9 mouse cellular contexts compared by ENCODE assay signal in the genomic region with DNA sequence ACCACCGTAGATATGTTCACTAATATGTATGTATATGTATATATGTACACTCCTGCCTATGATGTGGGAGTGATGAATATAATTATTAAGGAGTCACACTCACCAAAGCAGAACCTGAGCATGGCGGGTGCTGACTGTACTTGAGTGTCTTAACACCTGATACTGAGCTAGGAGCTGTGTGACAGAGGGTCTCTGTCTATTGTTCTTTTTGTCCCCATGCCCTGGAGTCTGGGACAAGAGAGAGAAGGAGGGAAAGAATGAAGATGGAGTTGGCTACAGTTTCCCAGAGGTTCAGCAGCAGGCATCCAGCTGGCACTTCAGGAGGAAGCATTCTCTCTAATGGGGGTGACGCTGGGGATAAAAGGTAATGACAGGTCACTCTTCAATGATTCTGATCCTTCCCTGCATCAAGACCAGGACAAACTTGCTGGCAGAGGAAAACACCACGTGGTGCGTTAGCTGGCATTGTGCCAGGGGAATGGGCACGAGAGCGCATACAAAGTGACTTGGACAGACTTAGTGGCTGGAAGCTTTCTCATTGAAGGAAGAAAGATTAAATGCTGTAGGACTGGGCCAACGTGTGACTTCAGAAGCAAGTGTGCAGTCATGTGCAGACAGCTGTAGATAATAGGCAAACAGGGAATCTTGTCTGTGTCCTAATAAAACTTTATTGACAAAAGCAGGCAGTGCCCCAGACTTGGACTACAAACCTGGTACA.
DNase-seq lines count a peak whose midpoint lies in the region; ATAC-seq and TF ChIP-seq lines count a peak whose summit lies in the region.
"Had no signal": no experiment of that assay in that cellular context is flagged by ENCODE, and none has a peak within 500 bp of the region (broad histone marks: within the 10 kb centered on the region; RNA-seq: fewer than 3 reads in every experiment).

No protein-coding gene starts in this region.

- H3K9me3 ChIP-seq in lung, postnatal 0 days (ENCODE audit: low read length): no peaks in the 10 kb centered on the region
- H3K9me3 ChIP-seq in heart, embryonic 16.5 days (replicated peaks; ENCODE audit: control insufficient read depth, low read length): no peaks in the 10 kb centered on the region
- no peaks in the 10 kb centered on the region for H3K9me3 ChIP-seq in kidney, embryonic 15.5 days (replicated peaks)
- no peaks in the 10 kb centered on the region for H3K9me3 ChIP-seq in intestine, embryonic 16.5 days (ENCODE audit: control insufficient read depth, low read length)
- H3K9me3 ChIP-seq: limb, embryonic 12.5 days had no signal

- H3K4me3 ChIP-seq in lung, postnatal 0 days (ENCODE audit: low read depth, low read length): no peak overlapping the region
- H3K4me3 ChIP-seq in heart, embryonic 16.5 days (ENCODE audit: low read length): no peak overlapping the region
- H3K4me3 ChIP-seq in kidney, embryonic 15.5 days (replicated peaks): no peak overlapping the region
- no peak overlapping the region for H3K4me3 ChIP-seq in intestine, embryonic 16.5 days (ENCODE audit: low read length)
- H3K4me3 ChIP-seq: limb, embryonic 12.5 days had no signal

- no peak overlapping the region for H3K9ac ChIP-seq in lung, postnatal 0 days (replicated peaks; ENCODE audit: low read depth)
- H3K9ac ChIP-seq in heart, embryonic 16.5 days (ENCODE audit: low read length): no peak overlapping the region
- no peak overlapping the region for H3K9ac ChIP-seq in kidney, embryonic 15.5 days
- no peak overlapping the region for H3K9ac ChIP-seq in intestine, embryonic 16.5 days (ENCODE audit: low read depth, low read length)
- H3K9ac ChIP-seq: limb, embryonic 12.5 days had no signal

- H3K36me3 ChIP-seq in lung, postnatal 0 days (ENCODE audit: insufficient read depth, low read length): no peaks in the 10 kb centered on the region
- H3K36me3 ChIP-seq in heart, embryonic 16.5 days (ENCODE audit: control insufficient read depth, insufficient read depth): no peaks in the 10 kb centered on the region
- no peaks in the 10 kb centered on the region for H3K36me3 ChIP-seq in kidney, embryonic 15.5 days
- no peaks in the 10 kb centered on the region for H3K36me3 ChIP-seq in intestine, embryonic 16.5 days (ENCODE audit: control insufficient read depth, insufficient read depth, low read length)
- H3K36me3 ChIP-seq: limb, embryonic 12.5 days had no signal

- ATAC-seq in lung, postnatal 0 days: no peak
- peak; percentile 93 for ATAC-seq in heart, embryonic 16.5 days (replicated peaks; ENCODE audit: extremely low read depth, insufficient read depth, low FRiP score)
- peak; percentile 64; the same call in 1 of the 2 replicates for ATAC-seq in kidney, embryonic 15.5 days (replicated peaks; ENCODE audit: low FRiP score)
- ATAC-seq in intestine, embryonic 16.5 days: no peak

- H3K27ac ChIP-seq in lung, postnatal 0 days (ENCODE audit: low read length): no peak overlapping the region
- no peak overlapping the region for H3K27ac ChIP-seq in heart, embryonic 16.5 days (ENCODE audit: low read length)
- H3K27ac ChIP-seq in kidney, embryonic 15.5 days: no peak overlapping the region
- H3K27ac ChIP-seq in intestine, embryonic 16.5 days (ENCODE audit: low read length): no peak overlapping the region
- H3K27ac ChIP-seq: limb, embryonic 12.5 days had no signal

- H3K4me1 ChIP-seq in lung, postnatal 0 days (ENCODE audit: insufficient read depth, low read depth, low read length): no peaks in the 10 kb centered on the region
- peaks cover 3% of the 10 kb centered on the region; the same call in 1 of the 2 replicates for H3K4me1 ChIP-seq in heart, embryonic 16.5 days (ENCODE audit: control insufficient read depth, insufficient read depth, low read length)
- peaks cover 13% of the 10 kb centered on the region for H3K4me1 ChIP-seq in kidney, embryonic 15.5 days
- no peaks in the 10 kb centered on the region for H3K4me1 ChIP-seq in intestine, embryonic 16.5 days (ENCODE audit: control insufficient read depth, insufficient read depth, low read length)

- no peak overlapping the region for H3K4me2 ChIP-seq in lung, postnatal 0 days (replicated peaks; ENCODE audit: low read depth, low read length)
- no peak overlapping the region for H3K4me2 ChIP-seq in heart, embryonic 16.5 days (ENCODE audit: low read depth, low read length)
- no peak overlapping the region for H3K4me2 ChIP-seq in kidney, embryonic 15.5 days
- no peak overlapping the region for H3K4me2 ChIP-seq in intestine, embryonic 16.5 days (ENCODE audit: low read depth, low read length)
- H3K4me2 ChIP-seq: limb, embryonic 12.5 days had no signal

- H3K27me3 ChIP-seq in lung, postnatal 0 days (replicated peaks; ENCODE audit: insufficient read depth, low read length): no peaks in the 10 kb centered on the region
- H3K27me3 ChIP-seq in heart, embryonic 16.5 days (ENCODE audit: control insufficient read depth, insufficient read depth, low read length): peaks cover 15% of the 10 kb centered on the region
- no peaks in the 10 kb centered on the region for H3K27me3 ChIP-seq in kidney, embryonic 15.5 days
- H3K27me3 ChIP-seq in intestine, embryonic 16.5 days (replicated peaks; ENCODE audit: control insufficient read depth, insufficient read depth, low read length): no peaks in the 10 kb centered on the region

- WGBS in lung, postnatal 0 days: 38% methylated on average over 8 of the region's 8 CpGs
- 23% methylated on average over 8 of the region's 8 CpGs for WGBS in heart, embryonic 16.5 days
- WGBS in kidney, embryonic 15.5 days: 53% methylated on average over 8 of the region's 8 CpGs
- 60% methylated on average over 8 of the region's 8 CpGs for WGBS in intestine, embryonic 16.5 days

- no peak for TF ChIP-seq EP300 in lung, postnatal 0 days (IDR thresholded peaks at IDR 0.05)

- peak; percentile 36 for DNase-seq in lung, postnatal 10 days
- DNase-seq in lung, postnatal 0 days (ENCODE audit: low spot score): no peak
- peak; percentile 12 for DNase-seq in right cerebral cortex, adult 18-20 months
- DNase-seq in gastrocnemius, postnatal 14 days: no peak
- DNase-seq in embryo, embryonic 10.5 days (ENCODE audit: low spot score): no peak

- TF ChIP-seq CTCF in lung, postnatal 0 days (IDR thresholded peaks at IDR 0.05): no peak

- intact Hi-C loops in gastrocnemius, postnatal 14 days (cut with DNase I; ENCODE audit: low total_unique reads): no loop called here

Comparison
In these comparisons a context has a peak if more than half of its experiments do, and no peak if none do; other contexts are left out.
1. DNase-seq: peak in lung, postnatal 10 days (single experiment) and right cerebral cortex, adult 18-20 months (single experiment); none in lung, postnatal 0 days (single experiment), gastrocnemius, postnatal 14 days (single experiment) and embryo, embryonic 10.5 days (single experiment).
2. ATAC-seq: peak in heart, embryonic 16.5 days (single experiment) and kidney, embryonic 15.5 days (single experiment); none in lung, postnatal 0 days (single experiment) and intestine, embryonic 16.5 days (single experiment).